Mouse (Mus musculus): ENCODE results near the gene Srebf1.

Srebf1 gene

GRCm38 (mm10) chr11:60233235-60233634 lies 10.9 kb upstream of the Srebf1 start:
- no peak for DNase-seq (ENCODE audit: low spot score)

GRCm38 (mm10) chr11:60232441-60233058 lies 10.2 kb upstream of the Srebf1 start:
- no peak for DNase-seq (ENCODE audit: low spot score)

GRCm38 (mm10) chr11:60231951-60232350 lies 9.6 kb upstream of the Srebf1 start:
- DNase-seq (ENCODE audit: low spot score) = no peak

- no peak for DNase-seq (ENCODE audit: low spot score)
These were observed 8.9 kb upstream of the Srebf1 start for GRCm38 (mm10) chr11:60231326-60231725.

- DNase-seq (ENCODE audit: low spot score) = no peak
These were observed 8.1 kb upstream of the Srebf1 start for GRCm38 (mm10) chr11:60230512-60230911.

- no peak for DNase-seq (ENCODE audit: low spot score)
These were observed 7.4 kb upstream of the Srebf1 start for GRCm38 (mm10) chr11:60229821-60230220.

- no peak for DNase-seq (ENCODE audit: low spot score)
These were observed 6.1 kb upstream of the Srebf1 start for GRCm38 (mm10) chr11:60228525-60228924.

- no peak for DNase-seq (ENCODE audit: low spot score)
These were observed 3.5 kb upstream of the Srebf1 start for GRCm38 (mm10) chr11:60225874-60226273.

- no peak for DNase-seq (ENCODE audit: low spot score)
These were observed 2.3 kb upstream of the Srebf1 start for GRCm38 (mm10) chr11:60224676-60225075.

- DNase-seq (ENCODE audit: low spot score) = no peak
These were observed 304 bp downstream of the Srebf1 start for GRCm38 (mm10) chr11:60222085-60222468.

GRCm38 (mm10) chr11:60221425-60221824 lies 956 bp downstream of the Srebf1 start:
- DNase-seq (ENCODE audit: low spot score) = no peak

GRCm38 (mm10) chr11:60220291-60220804 lies 2.0 kb downstream of the Srebf1 start:
- peak; percentile 97 for DNase-seq (ENCODE audit: low spot score)

- no peak for DNase-seq (ENCODE audit: low spot score)
These were observed 2.8 kb downstream of the Srebf1 start for GRCm38 (mm10) chr11:60219609-60220008.

GRCm38 (mm10) chr11:60217467-60217866 lies 4.9 kb downstream of the Srebf1 start:
- no peak for DNase-seq (ENCODE audit: low spot score)

- no peak for DNase-seq (ENCODE audit: low spot score)
These were observed 5.7 kb downstream of the Srebf1 start for GRCm38 (mm10) chr11:60216671-60217070.

- no peak for DNase-seq (ENCODE audit: low spot score)
These were observed 9.1 kb downstream of the Srebf1 start for GRCm38 (mm10) chr11:60213266-60213665.

- no peak for DNase-seq (ENCODE audit: low spot score)
These were observed 10.6 kb downstream of the Srebf1 start for GRCm38 (mm10) chr11:60211761-60212160.

- no peak for DNase-seq (ENCODE audit: low spot score)
These were observed 11.2 kb downstream of the Srebf1 start for GRCm38 (mm10) chr11:60211152-60211551.

GRCm38 (mm10) chr11:60210305-60210724 lies 12.1 kb downstream of the Srebf1 start:
- DNase-seq (ENCODE audit: low spot score) = peak; percentile 95

GRCm38 (mm10) chr11:60209933-60210249 lies 12.5 kb downstream of the Srebf1 start:
- DNase-seq (ENCODE audit: low spot score) = no peak

- no peak for DNase-seq (ENCODE audit: low spot score)
These were observed 13.0 kb downstream of the Srebf1 start for GRCm38 (mm10) chr11:60209217-60209932.

GRCm38 (mm10) chr11:60208712-60209111 lies 13.7 kb downstream of the Srebf1 start:
- DNase-seq (ENCODE audit: low spot score) = no peak

- no peak for DNase-seq (ENCODE audit: low spot score)
These were observed 14.2 kb downstream of the Srebf1 start for GRCm38 (mm10) chr11:60208201-60208600.

GRCm38 (mm10) chr11:60206207-60206606 lies 16.2 kb downstream of the Srebf1 start:
- no peak for DNase-seq (ENCODE audit: low spot score)

Data from spleen, adult 12 weeks (tissue).